Mouse (Mus musculus) MEL (cell line): ENCODE measurements around the gene Cox5a. TPM values are rescaled to one million over a fixed set of nuclear protein-coding genes. Genes with fewer than 3 reads are reported as not detected.

Experiments
- DNase-seq: peaks from one replicate; pipeline ENCODE4 v3.0.0; 2011; ENCODE audit warnings: low read depth, low spot score
- H3K27ac ChIP-seq: 2 replicates; pipeline ENCODE4 v1.5.1; 2012; ENCODE audit warnings: low read depth, mild to moderate bottlenecking, control low read depth, low read length, moderate library complexity; ENCODE audit not compliant: control insufficient read depth
- H3K27me3 ChIP-seq, 2 experiments: fragments of 150-350 bp in 1 of 2; sonication (generic) in 1 of 2; 2 replicates each; pipeline ENCODE4 v1.6.1; 2012; ENCODE audit warnings: low read length in 2 of 2, mild to moderate bottlenecking in 2 of 2, improper control_type of control experiment in 1 of 2, moderate library complexity in 1 of 2; ENCODE audit not compliant: insufficient read depth in 2 of 2, control insufficient read depth in 1 of 2
- H3K36me3 ChIP-seq, 2 experiments: 2 replicates each; pipeline ENCODE4 v1.6.1; 2012 to 2014; ENCODE audit warnings: low read length in 2 of 2, improper control_type of control experiment in 1 of 2, inconsistent platforms in 1 of 2, mild to moderate bottlenecking in 1 of 2; ENCODE audit not compliant: insufficient read depth in 2 of 2, control insufficient read depth in 1 of 2
- H3K4me1 ChIP-seq, 2 experiments: fragments of 150-350 bp in 1 of 2; sonication (generic) in 1 of 2; 2 replicates each; pipeline ENCODE4 v1.6.1; 2012; ENCODE audit warnings: low read length in 2 of 2, improper control_type of control experiment in 1 of 2, mild to moderate bottlenecking in 1 of 2; ENCODE audit not compliant: insufficient read depth in 2 of 2, control insufficient read depth in 1 of 2
- H3K4me3 ChIP-seq, 2 experiments: fragments of 150-350 bp in 1 of 2; sonication (generic) in 1 of 2; 2 replicates each; pipeline ENCODE4 v1.5.1; 2012; ENCODE audit warnings: low read depth in 2 of 2, low read length in 2 of 2, mild to moderate bottlenecking in 2 of 2, moderate library complexity in 2 of 2, control low read depth in 1 of 2, improper control_type of control experiment in 1 of 2; ENCODE audit not compliant: control insufficient read depth in 1 of 2, insufficient read depth in 1 of 2
- H3K79me2 ChIP-seq: 2 replicates; pipeline ENCODE4 v1.6.1; 2012; ENCODE audit warnings: mild to moderate bottlenecking, low read length, moderate library complexity; ENCODE audit not compliant: control insufficient read depth, poor library complexity, insufficient read depth
- H3K9ac ChIP-seq: 2 replicates; pipeline ENCODE4 v1.6.1; 2012; ENCODE audit warnings: low read depth, mild to moderate bottlenecking, control low read depth, low read length, moderate library complexity; ENCODE audit not compliant: control insufficient read depth, poor library complexity, severe bottlenecking
- H3K9me3 ChIP-seq: fragments of 150-350 bp; sonication (generic); replicated peaks from 2 replicates; pipeline ENCODE4 v1.6.1; 2012; ENCODE audit warnings: mild to moderate bottlenecking, low read length, improper control_type of control experiment, moderate library complexity; ENCODE audit not compliant: insufficient read depth
- CHD1 ChIP-seq: IDR thresholded peaks from 2 replicates; pipeline ENCODE4 v1.6.1; 2012; ENCODE audit warnings: low read depth, mild to moderate bottlenecking, inconsistent platforms, low read length, improper control_type of control experiment
- CHD2 ChIP-seq: IDR thresholded peaks from 2 replicates; pipeline ENCODE4 v1.6.1; 2011; ENCODE audit warnings: low read length, improper control_type of control experiment
- GABPA ChIP-seq: IDR thresholded peaks from 2 replicates; pipeline ENCODE4 v1.6.1; 2012; ENCODE audit warnings: low read depth, mild to moderate bottlenecking, inconsistent platforms, low read length, improper control_type of control experiment, moderate library complexity
- GATA1 ChIP-seq: IDR thresholded peaks from 2 replicates; pipeline ENCODE4 v1.6.1; 2011; ENCODE audit warnings: low read depth, low read length, improper control_type of control experiment
- JUND ChIP-seq: IDR thresholded peaks from 2 replicates; pipeline ENCODE4 v1.6.1; 2011; ENCODE audit warnings: low read depth, mild to moderate bottlenecking, improper control_type of control experiment, low read length
- KAT2A ChIP-seq: conservative IDR thresholded peaks from 2 replicates; pipeline ENCODE4 v1.6.1; 2012; ENCODE audit warnings: low read depth, low read length, improper control_type of control experiment, inconsistent platforms
- MAZ ChIP-seq: IDR thresholded peaks from 2 replicates; pipeline ENCODE4 v1.6.1; 2012; ENCODE audit warnings: low read depth, mild to moderate bottlenecking, inconsistent platforms, low read length, improper control_type of control experiment
- MYB ChIP-seq: IDR thresholded peaks from 2 replicates; pipeline ENCODE4 v1.6.1; 2011; ENCODE audit warnings: mild to moderate bottlenecking, low read depth, low read length, improper control_type of control experiment
- MYC ChIP-seq: IDR thresholded peaks from 2 replicates; pipeline ENCODE4 v1.6.1; 2011; ENCODE audit warnings: low read depth, mild to moderate bottlenecking, low read length, improper control_type of control experiment, moderate library complexity
- NELFE ChIP-seq: IDR thresholded peaks from 2 replicates; pipeline ENCODE4 v1.6.1; 2011; ENCODE audit warnings: low read depth, low read length, improper control_type of control experiment
- NRF1 ChIP-seq: IDR thresholded peaks from 2 replicates; pipeline ENCODE4 v1.6.1; 2014; ENCODE audit warnings: low read depth, mild to moderate bottlenecking, inconsistent platforms, low read length, improper control_type of control experiment, moderate library complexity; ENCODE audit not compliant: poor library complexity, insufficient read depth, severe bottlenecking
- POLR2AphosphoS2 ChIP-seq: IDR thresholded peaks from 2 replicates; pipeline ENCODE4 v1.6.1; 2011; ENCODE audit warnings: low read length, improper control_type of control experiment
- RAD21 ChIP-seq: IDR thresholded peaks from 2 replicates; pipeline ENCODE4 v1.6.1; 2011; ENCODE audit warnings: mild to moderate bottlenecking, low read depth, low read length, improper control_type of control experiment
- RCOR1 ChIP-seq: IDR thresholded peaks from 2 replicates; pipeline ENCODE4 v1.6.1; 2012; ENCODE audit warnings: low read depth, mild to moderate bottlenecking, inconsistent platforms, low read length, improper control_type of control experiment
- SIN3A ChIP-seq: IDR thresholded peaks from 2 replicates; pipeline ENCODE4 v1.6.1; 2012; ENCODE audit warnings: low read length, improper control_type of control experiment, inconsistent platforms
- TAL1 ChIP-seq: IDR thresholded peaks from 2 replicates; pipeline ENCODE4 v1.6.1; 2012; ENCODE audit warnings: mild to moderate bottlenecking, inconsistent platforms, low read length, moderate library complexity, mixed read lengths
- UBTF ChIP-seq: IDR thresholded peaks from 2 replicates; pipeline ENCODE4 v1.6.1; 2012; ENCODE audit warnings: low read depth, mild to moderate bottlenecking, inconsistent platforms, low read length, improper control_type of control experiment, moderate library complexity, borderline replicate concordance; ENCODE audit not compliant: insufficient read depth
- USF1 ChIP-seq: IDR thresholded peaks from 2 replicates; pipeline ENCODE4 v1.6.1; 2014; ENCODE audit warnings: low read depth, mild to moderate bottlenecking, inconsistent platforms, low read length, improper control_type of control experiment, moderate library complexity
- USF2 ChIP-seq, 2 experiments: IDR thresholded peaks; 2 replicates each; pipeline ENCODE4 v1.6.1; 2011 to 2012; ENCODE audit warnings: improper control_type of control experiment in 2 of 2, low read length in 2 of 2, borderline replicate concordance in 1 of 2, inconsistent platforms in 1 of 2, low read depth in 1 of 2, mild to moderate bottlenecking in 1 of 2; ENCODE audit not compliant: insufficient read depth in 1 of 2
- polyA plus RNA-seq, 2 experiments: library from polyadenylated mRNA; stranded (reverse) in 1 of 2; unstranded in 1 of 2; fragments of >175 nt in 1 of 2; fragments of >200 nt in 1 of 2; gene quantifications; 2 replicates each; pipeline versions ENCODE4 v1.2.1 to v1.2.4; 2012; ENCODE audit warnings: low replicate concordance in 2 of 2, low read depth in 1 of 2; ENCODE audit not compliant: insufficient read length in 2 of 2, insufficient read depth in 1 of 2, missing spikeins in 1 of 2
- total RNA-seq: library from RNA; depleted of rRNA; stranded (reverse); fragments of 300-350 nt; gene quantifications from 2 replicates; pipeline ENCODE4 v1.2.3, GENCODE M21; 2012

Cox5a gene
- total and polyA plus RNA-seq, 3 experiments: 367 to 400 TPM; not detected in 1

DNA sequence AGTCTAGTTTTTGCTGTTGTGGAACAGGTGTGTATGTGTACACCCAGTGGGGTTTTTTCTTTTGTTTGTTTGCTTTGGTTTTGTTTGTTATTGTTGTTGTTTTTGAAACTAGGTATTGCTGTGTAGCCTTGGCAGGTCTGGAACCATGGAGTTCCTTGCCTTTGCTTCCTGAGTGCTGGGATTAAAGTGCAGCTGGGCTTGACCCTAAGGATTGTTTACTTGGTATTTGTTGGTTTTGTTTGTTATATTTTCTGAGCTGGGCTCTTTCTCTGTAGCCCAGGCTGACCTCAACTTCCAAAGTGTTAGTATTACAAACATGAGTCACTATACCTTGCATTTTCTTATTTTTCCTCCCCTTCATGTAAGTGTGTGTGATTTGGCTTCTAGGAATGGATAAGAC is 5.4 kb downstream of the Cox5a start:
- Histone ChIP-seq H3K36me3 (peaks cover 21 to 38% of the 10 kb centered on the region in 2 experiments), H3K4me1 (peaks cover 9 to 12% of the 10 kb centered on the region in 2 experiments), H3K9me3 (no peaks in the 10 kb centered on the region), H3K27ac (no peak overlapping the region), H3K27me3 (no peaks in the 10 kb centered on the region), H3K79me2 (peaks cover 68% of the 10 kb centered on the region), H3K4me3 (no peak overlapping the region), H3K9ac (no peak overlapping the region)
- no peak for DNase-seq
- TF ChIP-seq JUND (no peak), CHD1 (no peak), TAL1 (no peak), USF1 (no peak), MYC (no peak), CHD2 (no peak), NELFE (no peak), RAD21 (no peak), RCOR1 (no peak), NRF1 (no peak), GABPA (no peak), USF2 (IDR thresholded peaks at IDR 0.05; ENCODE audit: borderline replicate concordance in 1 of 2, insufficient read depth in 1 of 2, low read depth in 1 of 2, low read length in 2 of 2) (no peak), POLR2AphosphoS2 (no peak), UBTF (no peak), KAT2A (no peak), GATA1 (no peak), SIN3A (no peak)

DNA sequence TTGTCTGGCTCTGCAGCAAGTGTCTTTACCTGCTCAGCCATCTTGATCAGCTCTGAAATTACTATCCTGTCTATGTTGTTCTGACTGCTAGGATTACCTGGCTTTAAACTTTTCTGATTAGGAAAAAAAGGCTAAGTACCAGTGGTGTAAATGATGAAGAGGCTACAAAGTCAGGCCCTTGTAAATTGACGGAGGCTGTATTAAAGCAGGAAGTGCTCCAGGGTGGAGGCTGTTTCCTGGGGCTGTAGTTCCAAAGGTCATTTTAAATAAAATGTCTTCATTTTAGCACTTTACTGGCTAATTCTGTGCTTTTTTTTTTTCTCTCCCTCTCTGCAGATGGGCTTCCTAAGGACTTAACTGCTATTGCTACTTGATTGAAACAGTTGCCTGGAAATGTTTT is 10.9 kb downstream of the Cox5a start:
- no peak for DNase-seq
- H3K27me3 ChIP-seq: no peaks in the 10 kb centered on the region
- H3K4me3 ChIP-seq: no peak overlapping the region
- H3K79me2 ChIP-seq: peaks cover 17% of the 10 kb centered on the region
- TF ChIP-seq MYB: no peak
- no peak for TF ChIP-seq MYC
- TF ChIP-seq USF2 (IDR thresholded peaks at IDR 0.05; ENCODE audit: borderline replicate concordance in 1 of 2, insufficient read depth in 1 of 2, low read depth in 1 of 2, low read length in 2 of 2): no peak
- TF ChIP-seq MAZ: no peak
- H3K4me1 ChIP-seq: no peaks in the 10 kb centered on the region
- peaks cover 3 to 30% of the 10 kb centered on the region in 2 experiments for H3K36me3 ChIP-seq
- no peak overlapping the region for H3K9ac ChIP-seq
- no peaks in the 10 kb centered on the region for H3K9me3 ChIP-seq
- H3K27ac ChIP-seq: no peak overlapping the region
